Mouse (Mus musculus): ENCODE data around the gene Myom1. TPM values are rescaled to one million over a fixed set of nuclear protein-coding genes. Genes with fewer than 3 reads are reported as not detected.

Gene Myom1
- polyA plus RNA-seq, 1 experiment from 2014 or later: 1.5 TPM

GRCm38 (mm10) chr17:71074386-71074785 is 72.0 kb downstream of the Myom1 start:
- Histone ChIP-seq H3K9ac (no peak overlapping the region), H3K27me3 (ENCODE audit: control insufficient read depth, insufficient read depth, low read length) (no peaks in the 10 kb centered on the region), H3K9me3 (ENCODE audit: control insufficient read depth, low read length) (no peaks in the 10 kb centered on the region), H3K36me3 (replicated peaks; ENCODE audit: control insufficient read depth, insufficient read depth) (no peaks in the 10 kb centered on the region), H3K4me3 (replicated peaks; ENCODE audit: low read length) (no peak overlapping the region), H3K4me1 (replicated peaks; ENCODE audit: control insufficient read depth, insufficient read depth, low read length) (no peaks in the 10 kb centered on the region), H3K4me2 (replicated peaks) (no peak overlapping the region), H3K27ac (no peak overlapping the region)
- DNase-seq (ENCODE audit: low spot score) (no peak), ATAC-seq (ENCODE audit: low FRiP score) (no peak)
- 67% methylated on average over 4 of the region's 4 CpGs for WGBS

DNA sequence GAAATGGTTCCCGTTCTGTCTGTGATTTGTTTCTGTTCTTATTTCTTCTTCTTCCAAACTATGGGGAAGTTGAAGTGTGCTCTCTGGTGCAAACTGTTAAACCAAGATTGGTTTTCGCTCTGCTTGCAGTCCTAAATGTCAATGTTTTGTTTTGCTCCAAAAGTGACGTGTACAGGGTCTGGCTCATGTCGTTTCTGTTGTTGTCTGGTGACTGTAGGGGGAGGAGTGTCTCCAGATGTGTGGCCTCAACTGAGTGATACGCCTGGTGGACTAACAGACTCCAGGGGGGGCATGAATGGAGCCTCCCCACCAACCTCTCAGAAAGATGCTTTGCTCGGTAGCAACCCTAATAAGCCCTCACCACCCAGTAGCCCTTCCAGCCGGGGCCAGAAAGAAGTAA is 79.6 kb downstream of the Myom1 start:
- no peak overlapping the region for H3K4me3 ChIP-seq (replicated peaks; ENCODE audit: low read length)
- H3K27ac ChIP-seq: no peak overlapping the region
- DNase-seq (ENCODE audit: low spot score) (no peak), ATAC-seq (ENCODE audit: low FRiP score) (no peak)
- H3K27me3 ChIP-seq (ENCODE audit: control insufficient read depth, insufficient read depth, low read length): no peaks in the 10 kb centered on the region
- H3K4me1 ChIP-seq (replicated peaks; ENCODE audit: control insufficient read depth, insufficient read depth, low read length): no peaks in the 10 kb centered on the region
- no peaks in the 10 kb centered on the region for H3K9me3 ChIP-seq (ENCODE audit: control insufficient read depth, low read length)
- H3K4me2 ChIP-seq (replicated peaks): no peak overlapping the region
- H3K36me3 ChIP-seq (replicated peaks; ENCODE audit: control insufficient read depth, insufficient read depth): no peaks in the 10 kb centered on the region
- 68% methylated on average over 7 of the region's 7 CpGs for WGBS
- no peak overlapping the region for H3K9ac ChIP-seq

DNA sequence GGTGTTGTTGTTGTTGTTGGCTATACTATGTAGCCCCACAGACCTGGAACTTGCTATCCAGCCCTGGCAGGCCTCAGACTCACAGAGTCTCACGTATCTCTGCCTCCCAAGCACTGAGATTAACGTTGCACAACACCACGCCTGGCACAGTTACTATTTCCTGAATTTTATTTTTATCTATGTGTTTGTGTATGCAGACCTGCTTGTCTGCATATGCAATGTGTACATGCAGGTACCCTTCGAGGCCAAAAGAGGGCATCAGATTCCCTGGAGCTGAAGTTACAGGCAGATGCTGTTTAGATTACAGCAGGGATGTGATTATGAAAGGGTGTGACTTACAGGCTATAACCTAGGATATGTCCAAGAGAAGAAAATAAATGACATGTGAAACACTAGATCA is 84.5 kb downstream of the Myom1 start:
- no peak overlapping the region for H3K9ac ChIP-seq
- no peak overlapping the region for H3K4me3 ChIP-seq (replicated peaks; ENCODE audit: low read length)
- H3K27ac ChIP-seq: no peak overlapping the region
- no peaks in the 10 kb centered on the region for H3K27me3 ChIP-seq (ENCODE audit: control insufficient read depth, insufficient read depth, low read length)
- WGBS: 93% methylated on average over 4 of the region's 4 CpGs
- DNase-seq (ENCODE audit: low spot score) (no peak), ATAC-seq (ENCODE audit: low FRiP score) (no peak)
- H3K4me2 ChIP-seq (replicated peaks): no peak overlapping the region
- H3K9me3 ChIP-seq (ENCODE audit: control insufficient read depth, low read length): no peaks in the 10 kb centered on the region
- H3K4me1 ChIP-seq (replicated peaks; ENCODE audit: control insufficient read depth, insufficient read depth, low read length): no peaks in the 10 kb centered on the region
- H3K36me3 ChIP-seq (replicated peaks; ENCODE audit: control insufficient read depth, insufficient read depth): no peaks in the 10 kb centered on the region

- H3K27ac ChIP-seq: no peak overlapping the region
- no peak overlapping the region for H3K4me2 ChIP-seq (replicated peaks)
- no peak overlapping the region for H3K9ac ChIP-seq
- ATAC-seq (ENCODE audit: low FRiP score) (no peak), DNase-seq (ENCODE audit: low spot score) (no peak)
- WGBS: 93% methylated on average over 8 of the region's 8 CpGs
- H3K4me3 ChIP-seq (replicated peaks; ENCODE audit: low read length): no peak overlapping the region
- no peaks in the 10 kb centered on the region for H3K4me1 ChIP-seq (replicated peaks; ENCODE audit: control insufficient read depth, insufficient read depth, low read length)
- H3K9me3 ChIP-seq (ENCODE audit: control insufficient read depth, low read length): no peaks in the 10 kb centered on the region
- H3K36me3 ChIP-seq (replicated peaks; ENCODE audit: control insufficient read depth, insufficient read depth): no peaks in the 10 kb centered on the region
- no peaks in the 10 kb centered on the region for H3K27me3 ChIP-seq (ENCODE audit: control insufficient read depth, insufficient read depth, low read length)
Observed at GRCm38 (mm10) chr17:71087396-71088153, 85.1 kb downstream of the Myom1 start.

- H3K27me3 ChIP-seq (ENCODE audit: control insufficient read depth, insufficient read depth, low read length): no peaks in the 10 kb centered on the region
- no peaks in the 10 kb centered on the region for H3K4me1 ChIP-seq (replicated peaks; ENCODE audit: control insufficient read depth, insufficient read depth, low read length)
- no peak overlapping the region for H3K4me3 ChIP-seq (replicated peaks; ENCODE audit: low read length)
- H3K9ac ChIP-seq: no peak overlapping the region
- H3K4me2 ChIP-seq (replicated peaks): no peak overlapping the region
- ATAC-seq (ENCODE audit: low FRiP score) (no peak), DNase-seq (ENCODE audit: low spot score) (no peak)
- H3K27ac ChIP-seq: no peak overlapping the region
- H3K36me3 ChIP-seq (replicated peaks; ENCODE audit: control insufficient read depth, insufficient read depth): no peaks in the 10 kb centered on the region
- WGBS: 91% methylated on average over 3 of the region's 3 CpGs
- H3K9me3 ChIP-seq (ENCODE audit: control insufficient read depth, low read length): no peaks in the 10 kb centered on the region
Observed at GRCm38 (mm10) chr17:71088154-71088521, 85.7 kb downstream of the Myom1 start.

DNA sequence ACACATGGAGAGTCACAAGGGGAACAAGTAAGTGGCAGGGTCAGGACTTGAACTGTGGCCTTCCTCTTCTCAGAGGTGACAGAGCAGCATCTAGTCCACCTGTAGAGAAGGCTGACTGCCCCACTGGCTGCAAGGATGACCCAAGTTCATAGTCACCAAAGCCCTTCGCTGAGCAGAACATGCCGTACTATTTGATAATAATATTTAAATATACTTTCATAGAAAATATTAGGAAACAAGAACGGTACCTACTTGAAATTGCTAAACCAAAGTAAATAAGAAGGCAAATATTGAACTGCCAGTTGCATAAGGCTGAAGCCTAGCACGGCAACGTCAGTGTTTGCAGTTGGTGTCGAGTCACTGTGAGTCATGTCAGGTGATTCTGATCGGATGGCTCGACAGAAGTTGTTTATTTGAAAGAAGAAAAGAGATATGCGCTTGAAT is 86.6 kb downstream of the Myom1 start:
- Histone ChIP-seq H3K4me1 (replicated peaks; ENCODE audit: control insufficient read depth, insufficient read depth, low read length) (no peaks in the 10 kb centered on the region), H3K4me2 (replicated peaks) (no peak overlapping the region), H3K9me3 (ENCODE audit: control insufficient read depth, low read length) (no peaks in the 10 kb centered on the region), H3K27me3 (ENCODE audit: control insufficient read depth, insufficient read depth, low read length) (no peaks in the 10 kb centered on the region), H3K9ac (no peak overlapping the region), H3K4me3 (replicated peaks; ENCODE audit: low read length) (no peak overlapping the region), H3K36me3 (replicated peaks; ENCODE audit: control insufficient read depth, insufficient read depth) (no peaks in the 10 kb centered on the region), H3K27ac (no peak overlapping the region)
- 86% methylated on average over 9 of the region's 9 CpGs for WGBS
- ATAC-seq (ENCODE audit: low FRiP score) (no peak), DNase-seq (ENCODE audit: low spot score) (no peak)

- Histone ChIP-seq H3K4me2 (replicated peaks) (no peak overlapping the region), H3K4me1 (replicated peaks; ENCODE audit: control insufficient read depth, insufficient read depth, low read length) (no peaks in the 10 kb centered on the region), H3K27ac (no peak overlapping the region), H3K9me3 (ENCODE audit: control insufficient read depth, low read length) (no peaks in the 10 kb centered on the region), H3K36me3 (replicated peaks; ENCODE audit: control insufficient read depth, insufficient read depth) (no peaks in the 10 kb centered on the region), H3K9ac (no peak overlapping the region), H3K27me3 (ENCODE audit: control insufficient read depth, insufficient read depth, low read length) (no peaks in the 10 kb centered on the region), H3K4me3 (replicated peaks; ENCODE audit: low read length) (no peak overlapping the region)
- 75% methylated on average over 11 of the region's 11 CpGs for WGBS
- DNase-seq (ENCODE audit: low spot score): no peak
- ATAC-seq (ENCODE audit: low FRiP score): no peak
Observed at GRCm38 (mm10) chr17:71089781-71090480, 87.5 kb downstream of the Myom1 start.

GRCm38 (mm10) chr17:71091024-71091423 is 88.6 kb downstream of the Myom1 start:
- Histone ChIP-seq H3K9me3 (ENCODE audit: control insufficient read depth, low read length) (no peaks in the 10 kb centered on the region), H3K4me1 (replicated peaks; ENCODE audit: control insufficient read depth, insufficient read depth, low read length) (no peaks in the 10 kb centered on the region), H3K27me3 (ENCODE audit: control insufficient read depth, insufficient read depth, low read length) (no peaks in the 10 kb centered on the region), H3K9ac (no peak overlapping the region), H3K4me3 (replicated peaks; ENCODE audit: low read length) (no peak overlapping the region), H3K36me3 (replicated peaks; ENCODE audit: control insufficient read depth, insufficient read depth) (no peaks in the 10 kb centered on the region), H3K4me2 (replicated peaks) (no peak overlapping the region), H3K27ac (no peak overlapping the region)
- WGBS: 86% methylated on average over 4 of the region's 4 CpGs
- DNase-seq (ENCODE audit: low spot score): no peak
- no peak for ATAC-seq (ENCODE audit: low FRiP score)

- WGBS: 89% methylated on average over 4 of the region's 4 CpGs
- H3K27ac ChIP-seq: no peak overlapping the region
Observed at GRCm38 (mm10) chr17:71092341-71092740, 89.9 kb downstream of the Myom1 start.

More at GRCm38 (mm10) chr17:71092341-71092740, 89.9 kb downstream of the Myom1 start:
- Histone ChIP-seq H3K4me3 (replicated peaks; ENCODE audit: low read length) (no peak overlapping the region), H3K9ac (no peak overlapping the region), H3K9me3 (ENCODE audit: control insufficient read depth, low read length) (no peaks in the 10 kb centered on the region), H3K27me3 (ENCODE audit: control insufficient read depth, insufficient read depth, low read length) (no peaks in the 10 kb centered on the region), H3K4me1 (replicated peaks; ENCODE audit: control insufficient read depth, insufficient read depth, low read length) (no peaks in the 10 kb centered on the region), H3K4me2 (replicated peaks) (no peak overlapping the region), H3K36me3 (replicated peaks; ENCODE audit: control insufficient read depth, insufficient read depth) (no peaks in the 10 kb centered on the region)
- ATAC-seq (ENCODE audit: low FRiP score) (no peak), DNase-seq (ENCODE audit: low spot score) (no peak)

All from hindbrain, embryonic 14.5 days (tissue).